Mouse (Mus musculus) lung, postnatal 0 days (tissue): ENCODE data around the gene Hid1. TPM values are rescaled to one million over a fixed set of nuclear protein-coding genes. Genes with fewer than 3 reads are reported as not detected.
A peak's percentile ranks its signal among the peaks of the same experiment; 100 is the strongest.

ENCODE experiments used
- ATAC-seq: fragments of 200-750 bp; cut with Nextera tagmentation; 2 replicates; pipeline ENCODE4 v1.8.0; 2017; ENCODE audit warnings: moderate library complexity
- DNase-seq: peaks from one replicate; pipeline ENCODE4 v3.0.0-alpha.2; 2016; ENCODE audit warnings: low spot score
- H3K27ac ChIP-seq: fragments of 300-500 bp; sonication (generic); 2 replicates; pipeline ENCODE4 v1.5.1; 2014; ENCODE audit warnings: antibody characterized with exemption, mild to moderate bottlenecking, low read length, mixed read lengths
- H3K27me3 ChIP-seq: fragments of 300-500 bp; sonication (generic); replicated peaks from 2 replicates; pipeline ENCODE4 v1.6.1; 2014; ENCODE audit warnings: low read length, mixed read lengths; ENCODE audit not compliant: insufficient read depth
- H3K36me3 ChIP-seq: fragments of 300-500 bp; sonication (generic); 2 replicates; pipeline ENCODE4 v1.6.1; 2014; ENCODE audit warnings: low read length, mixed read lengths; ENCODE audit not compliant: insufficient read depth
- H3K4me1 ChIP-seq: fragments of 300-500 bp; sonication (generic); 2 replicates; pipeline ENCODE4 v1.6.1; 2014; ENCODE audit warnings: antibody characterized with exemption, low read depth, low read length, mixed read lengths; ENCODE audit not compliant: insufficient read depth
- H3K4me2 ChIP-seq: fragments of 300-500 bp; sonication (generic); replicated peaks from 2 replicates; pipeline ENCODE4 v1.6.1; 2014; ENCODE audit warnings: low read depth, mild to moderate bottlenecking, low read length, moderate library complexity, mixed read lengths
- H3K4me3 ChIP-seq: fragments of 300-500 bp; sonication (generic); 2 replicates; pipeline ENCODE4 v1.5.1; 2014; ENCODE audit warnings: low read depth, low read length
- H3K9ac ChIP-seq: fragments of 300-500 bp; sonication (generic); replicated peaks from 2 replicates; pipeline ENCODE4 v1.6.1; 2014; ENCODE audit warnings: low read depth, mild to moderate bottlenecking
- H3K9me3 ChIP-seq: fragments of 300-500 bp; sonication (generic); 2 replicates; pipeline ENCODE4 v1.6.1; 2016; ENCODE audit warnings: low read length, mixed read lengths
- CTCF ChIP-seq: IDR thresholded peaks from 2 replicates; pipeline ENCODE4 v1.5.1; 2016; ENCODE audit warnings: antibody characterized with exemption, mild to moderate bottlenecking
- EP300 ChIP-seq: IDR thresholded peaks from 2 replicates; pipeline ENCODE4 v1.6.1; 2016; ENCODE audit warnings: antibody characterized with exemption, mild to moderate bottlenecking, control low read depth
- WGBS: fragments of 180-500 bp; shearing (Covaris S2); extraction: QIAGEN DNeasy Blood & Tissue Kit; methylation state at CpG from one replicate; pipeline ENCODE4 v1.1.7; 2014; 5-methylcytosine and 5-hydroxymethylcytosine counted together
- polyA plus RNA-seq: library from polyadenylated mRNA; unstranded; fragments of >200 nt; fragmentation: Nextera tagmentation; extraction: Ambion mirVana; gene quantifications from 2 replicates; pipeline ENCODE4 v1.2.1, GENCODE M21; 2015

Gene Hid1
- polyA plus RNA-seq, 1 experiment from 2014 or later = 16.0 TPM

DNA sequence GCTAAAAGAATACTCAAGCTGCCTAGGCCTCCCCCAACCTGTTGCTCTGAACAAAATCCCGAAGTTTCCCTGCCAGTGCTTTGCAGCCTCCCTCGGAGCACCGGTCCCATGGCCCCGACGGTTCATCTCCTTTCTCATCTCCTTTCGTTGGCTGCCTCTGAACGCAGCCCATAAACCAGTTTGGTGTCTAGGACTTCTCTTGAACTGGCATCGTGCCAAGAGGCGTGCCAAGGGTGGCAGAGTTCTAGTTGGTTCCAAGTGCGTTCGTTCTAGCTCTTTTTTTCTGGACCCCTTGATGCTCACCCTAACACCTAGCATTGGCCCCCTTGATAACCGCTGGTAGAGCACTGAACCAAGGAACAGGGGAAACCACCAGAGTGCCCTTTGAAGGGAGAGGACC lies 32.3 kb downstream of the Hid1 start:
- WGBS = 43% methylated on average over 12 of the region's 12 CpGs
- H3K4me2 ChIP-seq = no peak overlapping the region
- H3K27ac ChIP-seq = no peak overlapping the region
- no peaks in the 10 kb centered on the region for H3K4me1 ChIP-seq
- TF ChIP-seq CTCF (no peak), EP300 (no peak)
- H3K4me3 ChIP-seq = no peak overlapping the region
- no peaks in the 10 kb centered on the region for H3K9me3 ChIP-seq
- H3K27me3 ChIP-seq = peaks cover 22% of the 10 kb centered on the region; the same call in 1 of the 2 replicates
- no peaks in the 10 kb centered on the region for H3K36me3 ChIP-seq
- ATAC-seq (no peak), DNase-seq (no peak)
- H3K9ac ChIP-seq = no peak overlapping the region

DNA sequence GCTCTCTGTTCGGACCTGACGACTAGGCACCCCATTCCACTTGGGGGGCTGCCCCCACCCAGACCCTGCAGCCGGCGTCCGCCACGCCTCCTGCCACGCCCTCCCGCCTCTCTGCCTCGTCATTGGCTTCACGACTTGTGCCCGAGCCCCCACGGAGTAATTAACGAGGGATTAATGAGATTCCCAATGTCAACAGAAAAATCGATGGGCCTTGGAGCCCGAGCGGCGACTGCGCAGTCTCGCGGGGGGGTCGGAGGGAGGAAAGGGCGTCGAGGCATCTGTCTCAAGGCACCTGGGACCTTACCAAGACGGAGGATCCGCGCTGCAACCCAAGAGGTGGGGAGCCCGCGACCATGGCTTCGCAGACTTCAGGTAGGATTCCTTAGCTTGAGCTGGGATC lies 33.0 kb downstream of the Hid1 start, which contains the start of gene Otop3:
Gene Otop3 (plus strand): TSS at position 201 of the 400 bp plus-strand sequence.
- Histone ChIP-seq H3K36me3 (no peaks in the 10 kb centered on the region), H3K4me2 (no peak within 1 kb of the TSS), H3K27ac (no peak within 1 kb of the TSS), H3K4me1 (no peaks in the 10 kb centered on the region), H3K9me3 (no peaks in the 10 kb centered on the region), H3K27me3 (peaks cover 22% of the 10 kb centered on the region; the same call in 1 of the 2 replicates), H3K9ac (no peak within 1 kb of the TSS), H3K4me3 (no peak within 1 kb of the TSS)
- 6% methylated on average over 29 of the region's 29 CpGs for WGBS
- DNase-seq = no peak
- ATAC-seq = no peak
- no peak for TF ChIP-seq EP300
- no peak for TF ChIP-seq CTCF

DNA sequence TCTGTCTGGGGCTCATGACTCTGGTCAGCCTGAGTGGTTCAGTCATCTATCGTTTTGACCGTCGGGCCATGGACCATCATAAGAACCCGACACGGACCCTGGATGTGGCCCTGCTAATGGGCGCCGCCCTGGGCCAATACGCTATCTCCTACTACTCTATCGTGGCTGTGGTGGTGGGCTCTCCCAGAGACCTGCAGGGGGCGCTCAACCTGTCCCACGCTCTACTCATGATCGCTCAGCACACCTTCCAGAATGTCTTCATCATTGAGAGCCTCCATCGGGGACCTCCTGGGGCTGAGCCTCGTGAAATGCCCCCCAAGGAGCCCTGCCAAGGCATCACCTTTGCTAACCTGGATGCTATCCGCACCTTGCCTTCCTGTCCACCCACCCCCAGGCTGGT lies 38.2 kb downstream of the Hid1 start:
- Histone ChIP-seq H3K4me1 (no peaks in the 10 kb centered on the region), H3K9me3 (no peaks in the 10 kb centered on the region), H3K36me3 (no peaks in the 10 kb centered on the region), H3K27me3 (peaks cover 21% of the 10 kb centered on the region), H3K4me3 (no peak overlapping the region), H3K9ac (no peak overlapping the region), H3K4me2 (no peak overlapping the region), H3K27ac (no peak overlapping the region)
- 62% methylated on average over 15 of the region's 15 CpGs for WGBS
- no peak for DNase-seq
- ATAC-seq = no peak
- peak; percentile 29 for TF ChIP-seq CTCF
- no peak for TF ChIP-seq EP300

DNA sequence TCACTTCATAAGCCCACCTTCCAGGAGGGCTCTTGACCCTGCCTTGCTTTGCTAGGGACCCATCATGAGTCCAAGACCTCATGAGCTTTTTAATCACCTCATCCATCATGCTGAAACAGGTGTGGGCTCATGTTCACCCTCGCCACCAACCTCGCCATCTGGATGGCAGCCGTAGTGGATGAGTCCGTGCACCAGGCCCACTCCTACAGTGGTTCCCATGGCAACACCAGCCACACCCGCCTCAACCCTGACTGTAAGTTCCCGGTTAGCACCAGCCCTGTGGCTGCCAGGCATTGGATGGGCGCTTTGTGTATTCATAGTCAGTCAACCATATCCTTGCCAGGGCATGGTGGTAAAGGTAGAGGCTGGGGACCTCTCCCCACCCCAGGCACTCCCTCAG lies 40.8 kb downstream of the Hid1 start:
- Histone ChIP-seq H3K4me2 (no peak overlapping the region), H3K4me1 (no peaks in the 10 kb centered on the region), H3K9ac (no peak overlapping the region), H3K27me3 (peaks cover 31% of the 10 kb centered on the region), H3K9me3 (no peaks in the 10 kb centered on the region), H3K4me3 (no peak overlapping the region), H3K36me3 (no peaks in the 10 kb centered on the region), H3K27ac (no peak overlapping the region)
- ATAC-seq (no peak), DNase-seq (no peak)
- TF ChIP-seq EP300 = no peak
- TF ChIP-seq CTCF = no peak
- WGBS = 44% methylated on average over 7 of the region's 7 CpGs

DNA sequence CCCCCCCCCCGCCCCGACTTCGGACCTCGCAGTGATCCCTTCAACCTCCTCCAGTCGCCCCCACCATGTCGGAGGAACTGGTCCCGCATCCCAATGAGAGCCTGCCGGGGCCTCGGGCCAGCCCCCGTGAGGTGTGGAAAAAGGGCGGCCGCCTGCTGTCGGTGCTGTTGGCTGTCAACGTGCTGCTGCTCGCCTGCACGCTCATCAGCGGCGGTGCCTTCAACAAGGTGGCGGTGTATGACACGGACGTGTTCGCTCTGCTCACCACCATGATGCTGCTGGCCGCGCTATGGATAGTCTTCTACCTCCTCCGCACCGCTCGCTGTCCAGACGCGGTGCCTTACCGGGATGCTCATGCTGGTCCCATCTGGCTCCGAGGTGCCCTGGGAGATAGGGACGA lies 44.2 kb downstream of the Hid1 start:
- H3K27me3 ChIP-seq = peaks cover 54% of the 10 kb centered on the region
- WGBS = 15% methylated on average over 30 of the region's 32 CpGs
- no peaks in the 10 kb centered on the region for H3K4me1 ChIP-seq
- no peak overlapping the region for H3K4me3 ChIP-seq
- H3K36me3 ChIP-seq = no peaks in the 10 kb centered on the region
- H3K4me2 ChIP-seq = no peak overlapping the region
- no peak overlapping the region for H3K27ac ChIP-seq
- no peak for TF ChIP-seq CTCF
- no peak for TF ChIP-seq EP300
- no peaks in the 10 kb centered on the region for H3K9me3 ChIP-seq
- H3K9ac ChIP-seq = no peak overlapping the region
- ATAC-seq (no peak), DNase-seq (no peak)

DNA sequence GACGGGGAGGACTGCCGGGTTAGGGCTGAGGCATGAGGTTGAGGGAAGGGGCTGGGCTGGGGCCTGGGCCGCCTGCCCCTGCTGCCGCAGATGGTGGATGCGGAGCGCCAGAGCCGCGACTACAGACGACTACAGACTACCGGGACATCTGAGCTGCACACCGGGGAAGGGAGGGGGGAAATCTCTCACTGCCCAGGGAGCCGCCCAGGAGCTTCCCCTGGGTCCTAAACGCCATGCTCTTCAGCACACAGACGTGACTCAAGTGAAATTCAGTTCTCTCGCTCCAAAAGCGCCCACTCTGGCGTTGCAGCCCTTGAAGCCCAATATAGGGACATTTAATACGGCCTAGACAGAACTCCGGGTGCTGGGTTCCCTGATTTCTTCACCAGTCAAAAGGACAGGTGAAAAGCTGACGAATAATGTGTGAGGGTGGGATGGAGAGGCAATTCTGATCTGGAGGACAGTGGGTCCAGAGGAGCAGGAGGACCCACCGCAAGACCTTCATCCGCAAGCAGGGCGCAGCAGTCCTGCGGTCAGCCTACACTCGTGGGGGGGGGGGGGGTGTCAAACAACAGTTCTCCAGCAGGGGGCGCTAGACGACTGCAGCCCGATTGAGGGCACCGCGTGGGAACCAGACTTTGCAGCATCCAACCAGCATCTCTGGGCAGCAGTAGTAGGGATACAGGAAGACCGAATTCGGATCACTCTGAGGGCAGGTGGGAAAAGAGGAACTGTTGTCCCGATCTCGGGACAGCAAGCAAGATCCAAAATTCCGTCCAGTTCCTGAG lies 45.5 kb downstream of the Hid1 start, which contains the start of gene Ush1g:
Gene Ush1g (minus strand): TSS at position 136 of the 788 bp plus-strand sequence.
- peaks cover 62% of the 10 kb centered on the region for H3K27me3 ChIP-seq
- H3K4me3 ChIP-seq = no peak within 1 kb of the TSS

More for the DNA sequence above, 45.5 kb downstream of the Hid1 start, which contains the start of gene Ush1g:
- Histone ChIP-seq H3K4me2 (no peak within 1 kb of the TSS), H3K4me1 (no peaks in the 10 kb centered on the region), H3K9ac (no peak within 1 kb of the TSS), H3K9me3 (no peaks in the 10 kb centered on the region), H3K36me3 (no peaks in the 10 kb centered on the region), H3K27ac (no peak within 1 kb of the TSS)
- 5% methylated on average over 29 of the region's 35 CpGs for WGBS
- TF ChIP-seq CTCF = peak; percentile 98
- no peak for TF ChIP-seq EP300
- ATAC-seq = peak; percentile 71
- DNase-seq = peak; percentile 67
